Mouse (Mus musculus): ENCODE measurements around the gene Upk2.
"Not testable (repeated sequence)": the region's sequence is repeated elsewhere in the genome, so short reads cannot be mapped to it uniquely, and the experiment has no call there.

The Upk2 gene

DNA sequence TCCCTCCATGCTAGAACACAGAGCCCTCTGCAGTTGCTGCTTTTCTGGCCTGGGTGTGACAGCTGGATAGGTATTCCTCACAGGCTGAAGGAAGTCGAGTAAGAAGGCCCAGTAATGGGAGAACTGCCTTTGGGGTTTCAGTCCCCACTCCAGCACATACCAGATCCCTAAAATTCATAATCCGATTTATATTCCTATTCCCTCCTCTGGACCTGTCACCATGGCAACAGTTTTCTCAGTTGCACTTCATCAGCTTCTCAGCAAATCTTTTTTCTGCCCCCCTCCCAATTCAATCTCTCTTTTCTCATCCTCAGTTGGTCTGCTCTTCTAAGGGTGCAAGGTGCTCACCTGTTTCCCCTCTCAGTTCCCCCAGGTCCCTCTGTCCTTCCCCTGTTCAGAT, 14.0 kb upstream of the Upk2 start:
- in situ Hi-C loops (cut with MboI; ENCODE audit: low sequenced_read_pairs), result no loop called here

DNA sequence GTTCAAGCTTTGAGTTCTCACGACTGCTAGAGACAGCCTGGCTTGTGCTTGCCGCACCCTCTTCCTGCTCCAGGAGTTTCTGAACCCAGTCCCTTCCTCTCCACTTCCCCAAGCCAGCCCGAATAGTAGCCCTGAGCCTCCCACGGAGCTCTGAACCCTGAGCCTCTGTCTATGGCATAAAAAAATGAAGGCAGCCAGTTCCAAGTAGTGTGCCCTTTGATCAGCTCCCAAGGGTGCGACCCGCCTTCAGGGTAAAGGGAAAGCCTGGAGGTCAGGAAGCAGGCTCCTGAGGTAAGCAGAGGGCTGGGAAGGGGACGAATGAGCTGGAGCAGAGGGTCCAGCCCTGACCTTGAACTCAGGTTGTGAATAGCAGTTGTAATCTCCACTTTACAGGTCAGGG, 13.4 kb upstream of the Upk2 start:
- in situ Hi-C loops (cut with MboI; ENCODE audit: low sequenced_read_pairs), result no loop called here

DNA sequence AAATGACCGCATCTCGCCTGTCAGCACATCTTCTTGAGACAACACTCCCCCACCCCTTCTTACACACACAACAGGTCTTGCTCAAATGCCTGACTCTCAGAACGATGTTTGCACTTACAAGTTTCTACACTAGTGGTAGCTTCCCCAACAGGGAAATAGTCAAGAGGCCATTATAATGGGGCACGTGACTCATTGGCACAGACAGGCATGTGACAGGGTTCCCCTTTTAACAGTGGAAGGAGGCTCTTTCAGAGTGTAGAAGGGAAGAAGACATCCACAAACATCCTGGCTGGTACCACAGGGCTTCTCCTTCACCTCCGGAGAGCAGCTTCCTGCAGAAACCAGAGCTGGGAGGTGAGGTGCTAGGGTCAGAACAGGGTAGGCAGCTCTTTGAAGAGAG, 7.2 kb upstream of the Upk2 start:
- in situ Hi-C loops (cut with MboI; ENCODE audit: low sequenced_read_pairs), result no loop called here

DNA sequence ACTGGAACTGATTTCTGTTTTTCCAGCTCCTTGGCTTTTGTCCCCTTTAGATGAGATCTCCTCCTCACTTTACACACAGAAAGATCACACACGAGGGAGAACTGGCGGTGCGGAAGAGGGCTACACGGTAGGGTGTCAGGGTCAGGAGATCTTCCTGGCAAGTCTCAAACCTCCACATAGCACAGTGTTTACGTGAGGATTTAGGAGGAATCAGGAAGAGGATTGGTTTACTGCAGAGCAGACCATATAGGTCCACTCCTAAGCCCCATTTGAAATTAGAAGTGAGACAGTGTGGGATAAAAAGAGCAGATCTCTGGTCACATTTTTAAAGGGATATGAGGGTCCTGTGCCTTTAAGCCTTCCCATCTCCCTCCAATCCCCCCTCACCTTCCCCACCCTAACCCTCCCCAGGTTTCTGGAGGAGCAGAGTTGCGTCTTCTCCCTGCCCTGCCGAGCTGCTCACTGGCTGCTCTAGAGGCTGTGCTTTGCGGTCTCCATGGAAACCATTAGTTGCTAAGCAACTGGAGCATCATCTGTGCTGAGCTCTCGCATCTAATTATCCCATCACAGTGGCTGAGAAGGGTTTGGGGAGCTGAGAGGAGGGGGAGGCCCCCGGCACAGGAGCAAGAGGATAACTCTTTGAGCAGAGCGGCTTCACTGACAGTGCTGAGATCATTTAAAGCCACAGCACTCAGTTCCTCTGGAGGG, 2.4 kb upstream of the Upk2 start:
- in situ Hi-C loops (cut with MboI; ENCODE audit: low sequenced_read_pairs), result loop anchor here (10.0 kb wide), 1 partner anchor 48 kb away; no protein-coding TSS in a partner anchor

DNA sequence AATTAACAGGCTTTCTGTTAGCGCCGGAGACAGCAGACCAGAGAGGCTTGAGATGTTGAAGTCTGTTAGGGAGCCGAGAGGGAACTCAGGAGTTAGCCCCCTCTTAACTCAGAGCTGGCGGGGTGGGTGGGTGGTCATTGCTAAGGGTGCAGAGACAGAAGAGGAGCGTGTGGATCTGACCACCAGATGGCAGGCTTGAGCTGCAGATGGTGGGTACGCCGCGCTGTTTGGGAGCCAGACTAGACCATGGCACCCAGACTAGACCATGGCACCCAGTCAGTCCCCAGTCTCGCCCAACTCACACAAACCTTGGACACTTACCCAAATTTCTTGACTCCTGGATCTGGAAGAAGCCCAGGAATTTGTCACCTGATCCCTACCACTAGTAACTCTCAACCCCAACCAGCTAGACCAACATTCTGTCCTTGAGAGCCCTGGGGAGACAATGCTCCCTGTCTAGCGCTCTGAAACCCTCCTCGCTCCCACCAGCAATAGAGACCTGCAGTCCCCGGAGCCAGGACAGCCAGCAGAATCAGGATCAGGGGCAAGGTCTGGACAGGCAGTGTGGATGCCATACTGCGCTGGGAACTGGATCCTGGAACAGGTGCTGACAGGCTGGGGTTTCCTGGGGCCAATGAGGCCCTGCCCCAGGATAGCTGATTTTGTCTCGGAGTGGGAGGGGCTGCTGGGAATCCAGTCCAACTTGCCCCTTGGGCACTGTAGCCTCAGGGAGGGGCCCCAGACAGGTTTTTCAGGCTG, 465 bp downstream of the Upk2 start:
- in situ Hi-C loops (cut with MboI; ENCODE audit: low sequenced_read_pairs), result loop anchor here (10.0 kb wide), 1 partner anchor 50 kb away; no protein-coding TSS in a partner anchor

DNA sequence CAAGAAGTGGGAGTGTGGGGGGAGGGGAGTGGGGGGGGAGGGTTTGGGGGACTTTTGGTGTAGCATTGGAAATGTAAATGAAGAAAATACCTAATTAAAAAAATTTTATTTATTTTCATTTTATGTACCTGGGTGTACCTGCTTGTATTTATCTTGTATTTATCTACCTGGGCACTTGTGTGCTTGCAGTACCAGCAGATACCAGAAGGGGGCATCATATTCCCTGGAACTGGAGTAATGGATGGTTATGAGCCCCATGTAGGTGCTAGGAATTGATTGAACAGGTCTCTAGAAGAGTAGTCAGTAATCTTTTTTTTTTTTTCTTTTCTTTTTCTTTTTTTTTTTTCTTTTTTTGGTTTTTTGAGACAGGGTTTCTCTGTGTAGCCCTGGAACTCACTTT, 4.4 kb downstream of the Upk2 start:
- in situ Hi-C loops (cut with MboI; ENCODE audit: low sequenced_read_pairs), result loop anchor here (10.0 kb wide), 1 partner anchor 54 kb away; no protein-coding TSS in a partner anchor

DNA sequence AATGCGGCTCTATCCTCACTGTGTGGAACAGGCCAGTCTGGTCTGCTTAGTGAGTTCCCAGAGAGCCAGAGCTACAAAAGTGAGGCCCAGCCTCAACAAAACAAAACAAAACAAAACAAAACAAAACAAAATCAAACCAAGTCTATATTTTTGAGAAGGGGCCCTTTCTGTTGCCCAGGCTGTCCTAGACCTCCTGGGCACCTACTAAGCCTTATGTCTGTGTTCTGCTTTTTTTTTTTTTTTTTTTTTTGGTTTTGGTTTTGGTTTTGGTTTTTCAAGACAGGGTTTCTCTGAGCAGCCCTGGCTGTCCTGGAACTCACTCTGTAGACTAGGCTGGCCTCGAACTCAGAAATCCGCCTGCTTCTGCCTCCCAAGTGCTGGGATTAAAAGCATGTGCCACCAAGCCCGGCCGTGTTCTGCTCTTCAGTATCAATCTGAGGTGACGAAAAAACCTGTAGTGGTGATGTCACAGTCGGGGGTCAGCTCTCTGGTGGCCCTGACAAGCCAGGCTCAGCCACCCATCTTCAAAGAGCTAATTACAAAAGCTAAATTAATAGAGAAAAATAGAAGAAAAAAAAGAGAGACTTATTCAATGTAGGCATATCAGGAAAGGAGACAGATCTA, 10.3 kb downstream of the Upk2 start:
- in situ Hi-C loops (cut with MboI; ENCODE audit: low sequenced_read_pairs), result not testable (repeated sequence)

DNA sequence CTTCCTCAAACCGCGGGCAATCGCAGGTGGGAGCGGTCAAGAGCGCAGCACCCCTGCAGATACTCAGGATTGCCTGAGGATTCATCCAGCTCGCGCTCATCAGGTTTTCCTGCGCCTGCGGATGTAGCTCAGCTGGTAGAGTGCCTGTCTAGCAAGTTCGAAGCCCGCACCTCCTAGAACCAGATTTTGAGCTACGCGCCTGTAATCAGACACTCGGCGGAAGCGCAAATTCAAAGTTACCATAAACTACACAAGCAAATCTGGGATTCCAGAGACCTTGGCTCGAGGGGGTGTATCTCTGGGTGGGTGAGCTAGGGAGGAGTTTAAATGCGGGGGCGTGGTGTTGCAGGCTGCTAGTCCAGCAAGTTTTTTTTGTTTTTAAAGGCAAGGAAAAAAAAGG, 13.8 kb downstream of the Upk2 start, which contains the start of gene Foxr1:
TSS of gene Foxr1 (minus strand) at position 176 of the 400 bp plus-strand sequence.
- in situ Hi-C loops (cut with MboI; ENCODE audit: low sequenced_read_pairs), result no loop called here

DNA sequence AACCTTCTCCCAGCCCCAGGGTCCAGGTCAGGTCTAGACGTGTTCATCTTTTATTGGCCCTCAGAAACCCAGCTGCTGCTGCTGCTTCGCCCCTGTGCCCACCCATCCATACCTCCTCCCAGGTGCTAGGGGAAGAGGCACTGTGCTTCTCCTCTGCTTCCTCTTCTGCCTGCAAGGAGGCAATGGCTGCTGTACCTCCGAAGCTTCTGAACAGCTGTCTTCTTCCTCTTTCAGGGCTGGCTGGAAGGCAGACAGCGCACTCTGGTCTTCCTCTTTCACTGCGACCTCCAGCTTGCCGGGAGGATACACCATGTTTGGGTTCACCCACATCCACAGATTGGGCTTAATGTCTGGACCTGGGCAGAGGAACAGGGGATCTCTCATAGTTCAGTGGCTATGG, 19.0 kb downstream of the Upk2 start:
- in situ Hi-C loops (cut with MboI; ENCODE audit: low sequenced_read_pairs), result no loop called here

DNA sequence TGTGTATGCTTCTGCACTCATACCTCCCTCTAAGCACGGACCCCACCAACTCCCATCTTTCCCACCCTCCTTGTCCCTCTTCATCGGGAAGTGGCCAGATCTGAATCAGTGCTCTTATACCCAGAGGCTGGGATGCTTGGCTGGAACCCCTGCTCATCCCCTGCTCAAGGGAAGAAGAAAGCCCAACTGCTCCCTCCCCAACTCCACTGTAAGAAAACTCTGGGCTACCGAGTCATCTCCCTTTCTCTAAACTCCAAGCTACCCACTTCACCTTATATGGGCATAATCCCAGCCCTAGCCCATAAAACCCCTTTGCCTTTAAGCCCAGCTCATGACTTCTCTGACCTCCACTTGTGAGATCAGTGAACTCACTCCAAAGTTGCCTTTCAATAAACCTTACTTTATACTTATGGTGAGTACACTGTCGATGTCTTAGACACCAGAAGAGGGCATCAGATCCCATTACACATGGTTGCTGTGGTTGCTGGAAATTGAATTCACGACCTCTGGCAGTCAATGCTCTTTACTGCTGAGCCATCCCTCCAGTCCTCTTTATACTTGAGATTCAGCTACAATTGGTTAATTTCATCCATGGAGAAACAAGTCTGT, 22.1 kb downstream of the Upk2 start:
- in situ Hi-C loops (cut with MboI; ENCODE audit: low sequenced_read_pairs), result no loop called here

DNA sequence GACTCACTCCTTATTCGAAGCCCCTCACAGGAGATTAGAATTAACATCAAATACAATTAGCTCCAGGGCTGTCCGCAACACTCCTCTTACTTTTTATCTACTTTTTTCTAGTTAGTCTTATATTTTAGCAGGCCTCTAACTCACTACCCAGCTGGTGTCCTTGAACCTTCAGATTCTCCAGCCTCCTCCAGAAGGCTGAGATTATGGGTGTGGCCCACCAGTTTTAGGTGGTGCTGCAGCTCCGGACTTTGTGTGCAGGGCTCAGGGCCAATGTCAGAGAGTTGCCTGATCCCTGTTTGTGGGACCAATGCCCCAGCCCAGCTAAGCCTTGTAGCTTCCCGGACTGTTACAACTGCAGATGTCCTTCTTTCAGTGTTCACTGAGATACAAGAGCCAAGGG, 31.2 kb downstream of the Upk2 start:
- in situ Hi-C loops (cut with MboI; ENCODE audit: low sequenced_read_pairs), result no loop called here

DNA sequence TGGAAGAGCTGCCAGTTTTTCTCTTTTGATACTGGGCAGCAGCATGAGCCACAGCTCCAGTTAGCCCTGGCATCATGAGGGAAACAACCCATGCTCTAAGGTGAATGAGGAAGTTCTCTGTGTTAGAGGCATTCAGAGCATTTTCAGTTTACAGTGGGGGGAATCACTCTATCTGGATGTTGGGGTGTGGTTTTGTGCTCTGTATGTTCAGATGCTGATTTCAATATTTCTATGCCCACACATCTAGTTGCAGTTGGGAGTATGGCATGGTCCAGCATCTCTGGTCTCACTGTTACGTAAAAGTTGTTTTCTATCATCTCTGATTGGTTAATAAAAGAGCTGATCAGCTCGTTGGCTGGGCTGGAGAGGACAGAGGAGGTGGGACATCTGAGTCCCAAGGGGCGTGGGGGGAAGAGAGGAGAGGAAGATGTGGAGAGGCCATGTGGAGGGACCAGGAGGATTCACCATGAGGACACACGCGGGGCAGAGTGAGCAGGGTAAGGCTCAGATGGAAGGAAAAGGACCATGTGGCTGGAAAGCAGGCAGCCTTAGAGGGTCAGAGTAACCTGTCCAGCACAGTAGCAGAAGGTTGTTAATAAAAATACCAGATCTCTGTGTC, 34.4 kb downstream of the Upk2 start:
- in situ Hi-C loops (cut with MboI; ENCODE audit: low sequenced_read_pairs), result no loop called here

DNA sequence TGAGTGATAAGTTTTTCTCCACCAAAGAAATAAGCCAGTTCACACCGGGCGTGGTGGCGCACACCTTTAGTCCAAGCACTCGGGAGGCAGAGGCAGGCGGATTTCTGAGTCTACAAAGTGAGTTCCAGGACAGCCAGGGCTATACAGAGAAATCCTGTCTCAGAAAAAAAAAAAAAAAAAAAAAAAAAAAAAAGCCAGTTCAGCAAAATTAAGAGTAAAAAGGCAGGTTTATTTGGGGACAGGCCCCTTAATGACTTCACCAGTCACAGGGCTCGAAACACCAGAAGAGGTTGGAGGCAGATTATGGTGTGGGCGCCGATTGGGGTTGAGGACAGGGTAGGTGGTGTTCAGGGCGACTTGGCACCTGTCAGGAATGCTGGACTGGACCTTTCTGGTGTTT, 35.0 kb downstream of the Upk2 start:
- in situ Hi-C loops (cut with MboI; ENCODE audit: low sequenced_read_pairs), result not testable (repeated sequence)

DNA sequence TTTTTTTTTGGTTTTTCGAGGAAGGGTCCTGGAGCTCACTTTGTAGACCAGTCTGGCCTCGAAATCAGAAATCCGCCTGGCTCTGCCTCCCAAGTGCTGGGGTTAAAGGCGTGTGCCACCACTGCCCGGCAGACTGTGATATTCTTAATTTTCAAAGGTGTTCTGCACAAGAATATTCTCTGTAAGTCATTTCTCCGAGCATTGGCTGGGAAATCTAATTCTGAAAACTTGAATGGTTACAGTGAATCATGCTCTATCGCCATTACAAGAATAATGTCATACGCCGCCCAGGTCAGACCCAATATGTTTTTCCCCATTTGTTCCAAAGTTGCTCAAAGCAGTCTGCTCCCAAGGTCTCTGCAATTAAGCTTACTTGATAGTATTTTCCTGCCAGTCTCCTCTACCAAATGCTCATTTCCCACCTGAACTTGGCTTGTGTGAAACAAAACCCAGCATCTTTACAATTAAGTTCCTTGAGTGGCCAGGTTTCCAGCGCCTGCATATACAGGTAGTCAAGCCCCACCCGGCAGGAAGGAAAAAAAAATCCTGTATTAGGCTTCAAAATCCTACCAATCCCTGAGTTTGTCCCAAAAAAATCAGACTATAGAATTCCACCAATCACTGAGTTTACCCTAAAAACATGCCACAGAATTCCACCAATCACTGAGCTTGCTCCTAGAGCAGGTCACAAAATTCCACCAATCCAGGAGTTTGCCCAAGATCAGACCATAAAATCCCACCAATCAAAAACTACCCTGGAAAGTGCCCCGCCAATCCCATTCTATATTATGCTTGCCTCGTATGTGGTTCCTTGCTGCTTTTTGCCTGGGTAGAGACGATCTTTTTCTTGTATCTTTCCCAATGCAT, 36.0 kb downstream of the Upk2 start, which contains the start of gene Ccdc84:
TSS of gene Ccdc84 (minus strand) at position 51 of the 867 bp plus-strand sequence.
- in situ Hi-C loops (cut with MboI; ENCODE audit: low sequenced_read_pairs), result no loop called here

DNA sequence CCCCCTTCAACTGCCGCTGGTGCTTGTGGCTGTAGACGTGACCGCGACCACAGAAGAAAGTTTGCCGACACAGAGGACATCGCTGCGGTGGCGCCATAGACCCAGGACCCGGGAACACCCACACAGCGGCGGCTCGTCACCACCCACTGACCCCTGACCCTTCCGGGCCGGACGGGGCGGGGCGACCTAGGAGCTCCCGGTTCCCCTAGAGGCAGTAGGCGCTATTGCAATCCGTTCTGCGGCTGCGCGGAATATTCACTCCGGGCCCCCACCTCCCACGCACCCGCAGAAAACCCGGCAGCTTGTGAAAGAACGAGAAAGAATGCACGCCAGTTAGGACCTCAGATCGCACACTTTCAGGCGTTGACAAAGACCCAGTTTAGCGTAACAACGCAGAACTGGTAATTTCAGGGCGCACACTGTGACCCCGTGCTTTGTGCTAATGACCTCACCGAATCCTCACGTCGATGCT, 36.8 kb downstream of the Upk2 start:
- in situ Hi-C loops (cut with MboI; ENCODE audit: low sequenced_read_pairs), result no loop called here

DNA sequence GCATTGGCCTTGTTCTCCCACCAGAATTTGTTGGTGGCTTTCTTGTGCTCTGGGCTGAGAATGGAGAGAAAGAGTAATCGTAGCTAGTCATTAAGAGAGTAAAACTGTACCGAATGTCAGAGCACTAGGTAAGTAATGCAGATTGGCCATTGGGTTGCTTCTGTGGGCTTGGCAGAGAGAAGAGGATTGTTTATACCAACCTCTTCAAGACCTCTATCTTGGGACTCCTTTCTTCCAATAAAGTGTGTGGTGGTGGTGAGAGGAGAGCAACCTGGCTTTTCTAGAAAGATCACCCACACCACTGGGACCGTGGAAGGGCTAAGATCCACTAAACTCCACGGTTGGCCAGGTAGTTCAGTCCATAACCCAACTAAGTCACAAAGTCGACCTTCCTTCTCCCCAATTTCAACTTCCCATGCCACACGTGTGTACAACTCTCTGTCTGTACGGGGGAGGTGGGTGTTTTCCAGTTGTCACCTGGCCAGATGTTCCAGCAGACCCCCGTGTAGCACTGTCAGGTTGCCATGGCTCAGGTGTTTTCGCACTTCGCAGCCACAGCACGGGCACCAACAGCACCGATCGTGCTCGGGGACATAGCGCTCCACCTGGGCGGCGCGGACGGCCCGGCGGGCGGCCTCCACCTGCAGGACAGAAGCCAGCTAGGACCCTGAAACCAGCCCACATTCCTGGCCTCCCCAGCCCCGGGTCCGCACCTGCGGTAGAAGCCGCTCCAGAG, 37.5 kb downstream of the Upk2 start:
- in situ Hi-C loops (cut with MboI; ENCODE audit: low sequenced_read_pairs), result no loop called here

DNA sequence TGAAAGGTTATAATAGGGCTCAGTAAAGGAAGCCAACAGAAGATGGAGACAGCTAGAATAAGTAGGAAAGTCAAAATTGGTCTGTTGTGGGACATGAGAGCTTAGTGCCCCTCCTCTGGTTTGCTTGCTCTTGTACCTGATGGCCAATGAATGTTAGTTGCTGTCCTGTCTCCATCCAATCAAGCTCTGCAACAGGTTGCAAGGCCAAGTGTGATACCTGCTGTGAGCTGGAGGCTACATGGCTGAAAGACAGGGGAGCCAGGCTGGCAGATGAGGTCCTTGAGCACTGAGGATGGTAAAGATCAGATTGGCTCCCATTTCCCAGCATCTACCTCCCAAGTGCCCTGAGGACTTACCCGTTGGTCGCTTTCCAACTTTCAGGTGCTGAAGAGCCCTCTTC, 42.0 kb downstream of the Upk2 start:
- in situ Hi-C loops (cut with MboI; ENCODE audit: low sequenced_read_pairs), result no loop called here

DNA sequence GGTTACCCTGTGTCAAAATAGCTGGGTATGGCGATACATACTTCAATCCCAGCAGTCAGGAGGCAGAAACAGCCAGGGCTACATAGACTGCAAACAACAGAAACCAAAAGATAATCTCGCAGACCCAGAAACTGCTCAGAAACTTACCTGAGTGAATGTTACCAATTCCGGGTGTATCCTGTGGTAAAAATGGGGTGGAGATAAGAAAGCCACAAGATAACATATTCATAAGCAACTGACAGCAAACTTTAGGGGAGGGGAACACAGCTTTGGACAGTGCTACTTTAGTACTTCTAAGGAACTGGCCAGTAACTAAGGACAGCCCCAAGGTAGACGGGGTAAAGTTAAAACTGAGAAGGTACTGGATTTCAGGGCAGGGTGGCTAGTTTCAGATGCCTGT, 42.5 kb downstream of the Upk2 start:
- in situ Hi-C loops (cut with MboI; ENCODE audit: low sequenced_read_pairs), result no loop called here

DNA sequence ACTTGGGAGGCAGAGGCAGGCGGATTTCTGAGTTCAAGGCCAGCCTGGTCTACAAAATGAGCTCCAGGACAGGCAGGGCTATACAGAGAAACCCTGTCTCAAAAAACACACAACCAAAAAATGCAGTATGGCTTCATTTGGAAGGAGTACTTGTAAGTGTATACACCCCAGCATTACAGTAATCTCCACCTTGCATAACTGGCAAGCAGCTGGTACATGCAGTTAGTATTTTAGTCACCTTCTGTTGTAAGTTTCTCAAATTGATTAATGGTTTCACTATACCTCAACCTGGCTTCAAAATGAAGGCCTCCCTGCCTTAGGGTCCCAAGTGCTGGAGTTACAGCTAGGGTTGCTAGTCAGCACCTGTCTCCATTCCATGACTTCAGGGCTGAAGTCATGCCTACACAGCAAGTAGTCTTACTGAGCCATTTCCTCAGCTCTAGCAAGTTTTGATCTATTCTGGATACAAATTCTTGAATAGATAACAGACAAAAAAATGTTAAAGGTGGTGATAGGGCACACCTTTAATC, 43.1 kb downstream of the Upk2 start:
- in situ Hi-C loops (cut with MboI; ENCODE audit: low sequenced_read_pairs), result no loop called here
